Mouse (Mus musculus) left cerebral cortex, adult 11 months (tissue): ENCODE measurements at regions not wholly inside any gene's neighbourhood (a gene's known extent, or its start where the extent isn't known, plus 50 kb on each side); places are given as distances from the start of the nearest gene placed in this dataset.
"Not testable (repeated sequence)": the region's sequence is repeated elsewhere in the genome, so short reads cannot be mapped to it uniquely, and the experiment has no call there.

ENCODE experiments used
- DNase-seq: peaks from one replicate; pipeline ENCODE4 v3.0.0; 2022; ENCODE audit warnings: low spot score

- DNase-seq, result no peak
Measured at GRCm38 (mm10) chr10:96685991-96686601, 69.3 kb downstream of the Btg1 start.

- no peak for DNase-seq
Measured at GRCm38 (mm10) chr10:96686659-96687440, 70.0 kb downstream of the Btg1 start.

GRCm38 (mm10) chr10:96687441-96687772 is 70.6 kb downstream of the Btg1 start:
- no peak for DNase-seq

- DNase-seq, result no peak
Measured at GRCm38 (mm10) chr10:96689976-96690867, 73.4 kb downstream of the Btg1 start.

- DNase-seq, result no peak
Measured at GRCm38 (mm10) chr10:96690868-96691302, 74.1 kb downstream of the Btg1 start.

- DNase-seq, result no peak
Measured at GRCm38 (mm10) chr10:96691319-96691870, 74.6 kb downstream of the Btg1 start.

- no peak for DNase-seq
Measured at GRCm38 (mm10) chr10:96692821-96693220, 76.0 kb downstream of the Btg1 start.

- DNase-seq, result no peak
Measured at GRCm38 (mm10) chr10:96693766-96694165, 77.0 kb downstream of the Btg1 start.

GRCm38 (mm10) chr10:96696571-96696970 is 79.8 kb downstream of the Btg1 start:
- no peak for DNase-seq

GRCm38 (mm10) chr10:96697781-96698180 is 81.0 kb downstream of the Btg1 start:
- no peak for DNase-seq

GRCm38 (mm10) chr10:96706656-96707055 is 89.8 kb downstream of the Btg1 start:
- no peak for DNase-seq

- DNase-seq, result no peak
Measured at GRCm38 (mm10) chr10:96708471-96708870, 91.7 kb downstream of the Btg1 start.

GRCm38 (mm10) chr10:96709698-96710356 is 93.0 kb downstream of the Btg1 start:
- no peak for DNase-seq

- DNase-seq, result no peak
Measured at GRCm38 (mm10) chr10:96711993-96712392, 95.2 kb downstream of the Btg1 start.

GRCm38 (mm10) chr10:96714702-96715101 is 97.9 kb downstream of the Btg1 start:
- no peak for DNase-seq

- DNase-seq, result no peak
Measured at GRCm38 (mm10) chr10:96717281-96717680, 100.5 kb downstream of the Btg1 start.

- not testable (repeated sequence) for DNase-seq
Measured at GRCm38 (mm10) chr10:96718706-96719105, 101.9 kb downstream of the Btg1 start.

- DNase-seq, result no peak
Measured at GRCm38 (mm10) chr10:96720281-96720711, 103.5 kb downstream of the Btg1 start.

GRCm38 (mm10) chr10:96720956-96721688 is 104.3 kb downstream of the Btg1 start:
- DNase-seq, result no peak

GRCm38 (mm10) chr10:96722491-96722890 is 105.7 kb downstream of the Btg1 start:
- no peak for DNase-seq

- no peak for DNase-seq
Measured at GRCm38 (mm10) chr10:96723071-96723470, 106.3 kb downstream of the Btg1 start.
